Mouse (Mus musculus) Patski (cell line): ENCODE measurements around the gene Dupd1. TPM values are rescaled to one million over a fixed set of nuclear protein-coding genes. Genes with fewer than 3 reads are reported as not detected.
"Not testable (repeated sequence)": the region's sequence is repeated elsewhere in the genome, so short reads cannot be mapped to it uniquely, and the experiment has no call there.

Experiments
- ATAC-seq: fragments of 100-300 bp; one replicate; pipeline ENCODE4 v1.8.0; 2021
- CTCF ChIA-PET: fragments of 350-600 bp; sonication (Branson Sonifier 250); formaldehyde crosslinking; loops from one replicate; lab custom pipeline; 2022; ENCODE audit warnings: inconsistent platforms; lab: Charles Lee
- POLR2A ChIA-PET: fragments of 350-600 bp; sonication (Branson Sonifier 250); formaldehyde crosslinking; loops from one replicate; lab custom pipeline; 2022; ENCODE audit warnings: antibody characterized with exemption, inconsistent platforms; lab: Charles Lee
- DNase-seq: peaks from one replicate; pipeline ENCODE4 v3.0.0-alpha.2; 2011; ENCODE audit warnings: low read depth, low spot score
- H3K27me3 ChIP-seq: fragments of 371-371 bp; one replicate; pipeline ENCODE4 v1.5.1; 2021
- CTCF ChIP-seq: fragments of 100-300 bp; IDR thresholded peaks from one replicate; pipeline ENCODE4 v1.5.1; 2021
- in situ Hi-C: fragments of 300-500 bp; cut with MboI; formaldehyde crosslinking; loops from 3 replicates; pipeline ENCODE4 v1.11.1; 2018; ENCODE audit warnings: low pct_unique_long_range_greater_than_20kb, mixed read lengths
- polyA plus RNA-seq: library from polyadenylated mRNA; unstranded; gene quantifications from one replicate; pipeline ENCODE4 v1.2.3, GENCODE M21; 2021

The Dupd1 gene
- polyA plus RNA-seq, 1 experiment from 2014 or later, result not detected

- ChIA-PET CTCF (interaction anchor here (0.7 to 3.4 kb wide), 3 partner anchors 21 to 63 kb away, joined by 3 to 14 read pairs (median 3); no protein-coding TSS in a partner anchor), POLR2A (no interaction called here)
- DNase-seq (no peak), ATAC-seq (no peak)
- in situ Hi-C loops, result no loop called here
- no peaks in the 10 kb centered on the region for H3K27me3 ChIP-seq
- TF ChIP-seq CTCF, result no peak
These were observed 35.7 kb downstream of the Dupd1 start for GRCm38 (mm10) chr14:21678509-21679285.

DNA sequence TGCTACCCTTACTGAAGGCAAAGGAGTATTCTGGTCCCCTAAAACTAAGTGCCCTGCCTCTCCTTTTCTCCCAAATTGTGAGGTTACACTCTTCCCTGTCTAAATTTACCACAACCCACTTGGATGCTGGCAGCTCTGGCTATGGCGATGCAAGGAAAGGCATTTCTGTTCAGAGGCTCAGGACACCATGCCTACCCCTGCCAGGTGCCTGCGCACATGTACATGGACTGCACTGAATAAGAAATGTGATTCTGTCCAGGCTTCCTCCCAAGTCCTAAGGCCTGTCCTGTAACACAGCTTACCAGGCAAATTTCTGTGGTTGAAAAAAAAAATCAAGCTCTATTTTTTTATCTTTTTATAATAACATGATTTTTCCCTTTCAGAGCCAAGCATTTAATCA, 38.2 kb downstream of the Dupd1 start:
- no peaks in the 10 kb centered on the region for H3K27me3 ChIP-seq
- POLR2A ChIA-PET, result no interaction called here
- in situ Hi-C loops, result no loop called here
- DNase-seq (no peak), ATAC-seq (no peak)
- TF ChIP-seq CTCF, result no peak
- CTCF ChIA-PET, result interaction anchor here (2.4 kb wide), 1 partner anchor 65 kb away, joined by 9 read pairs; no protein-coding TSS in a partner anchor

GRCm38 (mm10) chr14:21674471-21674870, 39.9 kb downstream of the Dupd1 start:
- in situ Hi-C loops, result no loop called here
- no peaks in the 10 kb centered on the region for H3K27me3 ChIP-seq
- DNase-seq, result no peak
- TF ChIP-seq CTCF, result no peak
- ChIA-PET POLR2A (no interaction called here), CTCF (interaction anchor here (1.3 kb wide), 1 partner anchor 73 kb away, joined by 3 read pairs; no protein-coding TSS in a partner anchor)
- ATAC-seq, result no peak

- no peak for ATAC-seq
- H3K27me3 ChIP-seq, result no peaks in the 10 kb centered on the region
- in situ Hi-C loops, result no loop called here
- CTCF ChIA-PET, result no interaction called here
- no peak for DNase-seq
- no peak for TF ChIP-seq CTCF
- POLR2A ChIA-PET, result interaction anchor here (1.2 kb wide), 1 partner anchor 43 kb away, joined by 3 read pairs; no protein-coding TSS in a partner anchor
These were observed 41.3 kb downstream of the Dupd1 start for GRCm38 (mm10) chr14:21673100-21673499.

DNA sequence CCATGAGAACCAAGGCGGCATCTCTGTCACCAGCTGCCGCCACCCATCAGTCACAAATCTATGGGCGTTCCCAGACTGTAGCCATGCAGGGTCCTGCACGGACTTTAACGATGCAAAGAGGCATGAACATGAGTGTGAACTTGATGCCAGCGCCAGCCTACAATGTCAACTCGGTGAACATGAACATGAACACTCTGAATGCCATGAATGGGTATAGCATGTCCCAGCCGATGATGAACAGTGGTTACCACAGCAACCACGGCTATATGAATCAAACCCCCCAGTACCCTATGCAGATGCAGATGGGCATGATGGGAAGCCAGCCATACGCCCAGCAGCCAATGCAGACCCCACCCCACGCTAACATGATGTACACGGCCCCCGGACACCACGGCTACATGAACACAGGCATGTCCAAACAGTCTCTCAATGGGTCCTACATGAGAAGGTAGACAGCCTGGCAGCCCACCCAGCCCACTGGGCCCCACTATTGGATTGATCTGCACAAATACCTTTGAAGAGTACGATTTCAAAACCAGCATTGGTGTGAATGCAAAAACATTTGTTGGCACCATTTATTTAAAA, 43.9 kb downstream of the Dupd1 start:
- CTCF ChIA-PET, result interaction anchor here (1.9 to 2.6 kb wide), 2 partner anchors 10 to 71 kb away, joined by 5 to 12 read pairs; no protein-coding TSS in a partner anchor
- in situ Hi-C loops, POLR2A ChIA-PET, ATAC-seq, H3K27me3 ChIP-seq, DNase-seq: not testable (repeated sequence)

GRCm38 (mm10) chr14:21669633-21670421, 44.5 kb downstream of the Dupd1 start:
- CTCF ChIA-PET, result interaction anchor here (2.6 kb wide), 1 partner anchor 10 kb away, joined by 12 read pairs; no protein-coding TSS in a partner anchor
- ATAC-seq, result no peak
- no peak for TF ChIP-seq CTCF
- in situ Hi-C loops, result no loop called here
- POLR2A ChIA-PET, result no interaction called here
- no peaks in the 10 kb centered on the region for H3K27me3 ChIP-seq
- no peak for DNase-seq

DNA sequence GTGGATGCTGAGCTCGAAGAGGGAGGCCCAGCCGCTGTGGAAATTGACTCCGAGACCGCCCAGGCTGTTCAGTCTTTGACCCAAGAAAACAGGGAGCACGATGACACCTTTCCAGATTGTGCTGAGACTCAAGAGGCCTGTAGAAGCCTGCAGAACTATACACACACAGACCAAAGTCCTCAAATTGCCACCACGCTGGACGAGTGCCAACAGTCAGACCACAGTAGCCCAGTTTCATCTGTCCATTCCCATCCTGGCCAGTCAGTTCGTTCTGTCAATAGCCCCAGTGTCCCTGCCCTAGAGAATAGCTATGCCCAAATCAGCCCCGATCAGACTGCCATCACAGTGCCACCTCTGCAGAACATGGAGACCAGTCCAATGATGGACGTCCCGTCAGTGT, 45.2 kb downstream of the Dupd1 start:
- ChIA-PET POLR2A (no interaction called here), CTCF (no interaction called here)
- TF ChIP-seq CTCF, result no peak
- no peaks in the 10 kb centered on the region for H3K27me3 ChIP-seq
- ATAC-seq, result no peak
- no peak for DNase-seq
- in situ Hi-C loops, result no loop called here

GRCm38 (mm10) chr14:21662465-21663142, 51.8 kb downstream of the Dupd1 start:
- no peak for DNase-seq
- CTCF ChIA-PET, result interaction anchor here (0.6 to 1.7 kb wide), 6 partner anchors 10 to 526 kb away, joined by 3 to 4 read pairs (median 4); no protein-coding TSS in a partner anchor
- in situ Hi-C loops, result loop anchor here (5.0 kb wide), 1 partner anchor 525 kb away; no protein-coding TSS in a partner anchor
- TF ChIP-seq CTCF, result peak; percentile 74
- H3K27me3 ChIP-seq, result no peaks in the 10 kb centered on the region
- POLR2A ChIA-PET, result interaction anchor here (0.6 to 0.9 kb wide), 3 partner anchors 109 to 360 kb away, joined by 3 to 7 read pairs (median 4); no protein-coding TSS in a partner anchor
- ATAC-seq, result no peak

- no peaks in the 10 kb centered on the region for H3K27me3 ChIP-seq
- CTCF ChIA-PET, result interaction anchor here (0.8 to 2.7 kb wide), 7 partner anchors 9 to 522 kb away, joined by 3 to 12 read pairs (median 3); no protein-coding TSS in a partner anchor
- peak; percentile 79 for TF ChIP-seq CTCF
- DNase-seq (no peak), ATAC-seq (no peak)
- in situ Hi-C loops, result loop anchor here (5.0 kb wide), 1 partner anchor 522 kb away; no protein-coding TSS in a partner anchor
- POLR2A ChIA-PET, result no interaction called here
These were observed 54.7 kb downstream of the Dupd1 start for GRCm38 (mm10) chr14:21659652-21660051.
